Mouse (Mus musculus) adrenal gland, postnatal 14 days (tissue): Measurements from ENCODE around the gene Wdr13. TPM values are rescaled to one million over a fixed set of nuclear protein-coding genes. Genes with fewer than 3 reads are reported as not detected.
"Not testable (repeated sequence)": the region's sequence is repeated elsewhere in the genome, so short reads cannot be mapped to it uniquely, and the experiment has no call there.

Experiments
- DNase-seq: peaks from one replicate; pipeline ENCODE4 v3.0.0; 2021; ENCODE audit warnings: mixed read lengths
- total RNA-seq: library from RNA; stranded (reverse); gene quantifications from 2 replicates; pipeline ENCODE4 v1.2.3, GENCODE M21; 2021

The Wdr13 gene
- total RNA-seq, 1 experiment from 2014 or later, result 51.0 TPM

DNA sequence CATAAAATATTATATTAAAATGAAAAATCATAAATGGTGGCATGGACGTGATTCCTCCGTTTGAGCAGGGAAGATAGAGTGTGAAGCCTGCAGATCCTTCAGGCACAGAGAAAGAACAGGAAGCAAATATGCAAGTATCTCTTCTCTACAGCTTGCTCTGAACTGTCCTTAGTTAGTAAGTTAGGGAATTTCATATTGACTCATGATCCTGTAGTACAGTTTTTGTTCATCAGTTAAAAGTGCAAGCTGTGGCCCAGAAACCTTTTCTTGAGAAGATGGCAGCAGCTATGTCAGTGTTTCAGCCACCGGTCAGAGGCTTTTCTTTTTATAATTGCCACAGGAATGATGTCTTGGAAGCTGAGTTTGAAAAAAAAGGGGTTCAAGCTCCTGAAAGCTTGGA lies 27.7 kb downstream of the Wdr13 start:
- no peak for DNase-seq

DNA sequence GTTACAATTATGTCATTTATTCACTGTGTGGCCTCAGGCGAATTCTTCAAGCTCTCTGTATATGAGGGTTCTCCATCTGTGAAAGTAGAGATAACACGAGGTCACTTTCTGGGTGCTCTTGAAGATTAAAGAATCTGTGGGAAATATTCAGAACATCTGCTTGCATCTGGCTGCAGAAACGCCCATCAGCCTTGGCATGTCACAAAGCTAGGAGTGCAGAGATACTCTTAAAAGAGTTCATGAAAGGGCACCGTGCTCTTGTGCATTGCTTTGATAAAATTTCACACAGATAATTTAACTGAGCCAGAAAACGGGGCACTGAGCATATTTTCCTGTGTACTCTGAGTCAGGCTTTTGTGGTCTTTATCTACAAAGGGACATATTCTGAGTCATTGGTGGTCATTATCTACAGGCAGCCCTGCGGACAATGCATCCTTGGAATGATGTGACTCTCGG lies 30.5 kb downstream of the Wdr13 start:
- DNase-seq, result peak; percentile 14

DNA sequence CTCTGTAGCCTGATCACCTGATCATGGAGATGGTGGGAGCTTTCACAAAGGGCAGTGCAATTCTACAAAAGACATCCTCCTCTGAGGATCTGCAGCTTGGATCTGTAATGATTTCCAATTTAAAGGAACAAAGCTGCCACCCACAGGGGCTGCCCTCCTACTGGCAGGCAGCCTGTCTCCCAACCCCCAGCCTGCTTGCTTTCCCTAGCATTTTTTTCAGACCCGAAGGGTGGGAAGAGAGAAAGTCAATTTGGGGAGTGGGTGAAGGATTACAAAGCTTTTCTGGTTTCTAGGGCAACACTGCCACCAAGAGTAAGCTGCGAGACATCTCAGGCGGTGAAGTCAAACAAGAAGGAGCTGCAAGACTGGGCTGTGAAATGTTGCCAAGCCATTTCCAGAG lies 31.7 kb downstream of the Wdr13 start:
- DNase-seq, result peak; percentile 24

DNA sequence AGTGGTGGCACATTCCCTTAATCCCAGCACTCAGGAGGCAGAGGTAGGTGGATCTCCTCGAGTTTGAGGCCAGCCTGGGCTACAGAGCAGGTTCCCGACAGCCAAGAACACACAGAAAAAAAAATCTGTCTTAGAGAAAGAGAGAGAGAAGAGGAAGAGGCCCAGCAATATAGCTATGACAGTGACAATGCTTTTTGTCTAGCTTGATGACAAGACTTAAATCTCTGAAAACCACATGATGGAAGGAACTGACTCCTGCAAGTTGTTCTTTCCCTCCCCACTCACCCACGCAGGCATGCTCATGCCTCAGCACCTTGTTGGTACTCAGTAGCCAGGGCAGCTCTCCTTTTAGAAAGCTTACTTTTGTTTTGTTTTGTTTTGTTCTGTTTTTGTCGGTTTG lies 33.3 kb downstream of the Wdr13 start:
- DNase-seq, result no peak

DNA sequence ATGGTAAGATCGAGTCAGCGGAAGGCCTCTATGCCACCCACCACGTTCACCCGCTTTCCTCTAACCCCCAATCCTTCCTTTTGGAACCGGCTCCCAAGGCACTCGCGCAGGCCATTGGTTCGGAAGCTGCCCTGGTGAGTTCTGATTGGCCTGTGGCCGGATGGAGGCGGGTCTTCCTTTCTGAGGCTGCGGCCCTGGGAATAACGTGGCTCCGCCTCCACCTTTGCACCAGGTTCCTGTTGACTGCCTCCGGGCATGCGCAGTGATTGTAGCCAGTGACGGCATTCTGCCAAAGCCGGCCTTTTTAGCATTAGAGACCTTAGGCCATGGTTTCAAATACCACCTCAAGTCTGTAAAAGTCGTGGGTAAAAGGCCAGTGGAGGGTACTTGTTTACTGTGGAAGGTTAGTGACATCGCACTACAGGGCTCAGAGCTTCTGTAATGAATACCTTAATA lies 35.9 kb downstream of the Wdr13 start:
- DNase-seq, result peak; percentile 95

DNA sequence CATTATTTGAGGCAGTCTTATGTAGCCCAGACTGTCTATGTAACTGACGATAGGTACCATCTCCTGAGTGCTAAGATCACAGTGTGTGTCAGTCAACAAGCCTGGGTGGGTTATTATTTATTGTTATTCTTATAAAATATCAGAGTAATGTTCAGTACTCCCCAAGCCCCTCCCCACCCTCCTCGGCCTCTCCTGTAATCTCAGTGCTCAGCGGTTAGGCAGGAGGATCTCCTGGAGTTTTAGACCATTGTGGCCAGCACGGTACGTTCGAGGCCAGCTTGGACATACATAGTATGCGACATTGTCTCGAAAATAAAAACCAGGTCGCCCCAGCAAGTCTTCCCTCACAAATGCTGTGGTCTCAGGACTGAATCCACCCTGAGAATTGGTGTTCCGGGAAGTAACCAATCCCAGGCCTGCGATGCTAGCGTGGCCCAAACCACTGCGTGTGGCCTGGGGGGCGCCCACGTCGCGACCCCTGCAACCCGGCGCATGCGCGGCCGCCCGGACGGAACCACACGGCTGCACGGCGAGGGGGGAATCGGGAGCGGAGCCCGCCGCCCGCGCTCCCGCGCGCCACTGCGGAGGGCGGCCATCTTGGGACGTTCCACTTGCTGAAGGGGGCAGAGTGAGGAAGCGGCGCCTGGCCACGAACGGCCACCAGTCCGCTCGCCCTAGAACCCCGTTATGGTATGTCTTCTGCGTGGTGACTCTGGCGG lies 36.5 kb downstream of the Wdr13 start:
- DNase-seq, result peak; percentile 92

DNA sequence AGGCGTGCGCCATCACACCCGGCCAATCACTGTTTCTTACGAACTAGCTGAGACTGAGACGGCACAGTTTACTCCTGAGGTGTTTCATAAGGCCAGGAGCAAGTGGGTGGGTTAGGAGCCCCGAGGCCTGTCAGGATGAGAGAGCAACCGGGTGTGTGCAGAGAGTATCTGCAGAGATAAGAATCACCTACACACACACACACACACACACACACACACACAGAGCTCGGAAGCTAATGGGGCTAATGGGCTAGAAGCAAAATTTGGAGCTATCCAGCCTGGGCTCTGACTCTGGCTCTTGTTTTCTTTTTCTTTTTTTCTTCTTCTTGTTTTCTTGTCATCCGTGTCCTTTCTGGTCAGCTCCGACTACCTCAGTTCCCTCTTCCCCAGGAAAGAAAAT lies 37.1 kb downstream of the Wdr13 start:
- no peak for DNase-seq

DNA sequence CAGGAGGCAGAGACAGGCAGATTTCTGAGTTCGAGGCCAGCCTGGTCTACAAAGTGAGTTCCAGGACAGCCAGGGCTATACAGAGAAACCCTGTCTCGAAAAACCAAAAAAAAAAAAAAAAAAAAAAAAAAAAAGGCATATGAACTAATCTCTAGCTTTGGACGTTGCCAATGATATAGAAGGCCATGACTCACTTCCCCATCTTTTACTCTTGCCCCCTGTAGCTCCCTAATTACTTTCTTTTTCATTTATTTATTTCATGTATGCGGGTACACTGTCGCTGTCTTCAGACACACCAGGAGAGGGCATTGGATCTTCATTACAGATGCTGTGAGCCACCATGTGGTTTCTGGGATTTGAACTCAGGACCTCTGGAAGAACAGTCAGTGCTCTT lies 41.7 kb downstream of the Wdr13 start:
- not testable (repeated sequence) for DNase-seq

DNA sequence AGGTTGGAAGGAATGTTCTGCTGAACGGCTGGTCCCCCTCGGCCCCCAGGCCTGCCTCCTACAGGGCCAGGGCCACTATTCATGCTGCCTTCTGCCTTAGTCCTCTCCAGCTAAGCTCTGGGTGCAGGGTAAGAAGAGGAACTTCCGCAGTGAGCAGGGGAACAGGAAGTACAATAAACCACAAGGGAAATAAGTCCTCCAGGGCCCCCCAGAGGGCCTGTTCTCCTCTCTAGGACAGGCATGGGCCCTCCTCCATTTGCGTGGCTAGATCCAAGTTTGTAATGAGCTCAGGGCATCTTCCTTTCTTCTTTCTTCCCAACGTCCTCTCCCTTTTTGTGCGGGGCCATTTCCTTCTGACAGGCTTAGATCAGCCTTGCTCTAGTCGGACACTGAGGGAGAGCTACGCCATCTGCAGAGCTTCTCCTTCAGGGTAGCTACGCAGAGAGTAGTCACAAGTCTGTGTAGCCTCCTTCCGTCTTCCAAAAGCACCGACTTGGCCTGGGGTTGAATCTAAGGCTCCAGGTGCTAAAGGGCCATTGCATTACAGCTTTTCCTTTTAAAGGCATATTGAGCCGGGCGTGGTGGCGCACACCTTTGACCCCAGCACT lies 42.2 kb downstream of the Wdr13 start, which contains the start of gene Was:
Was (minus strand) TSS at position 153 of the 608 bp plus-strand sequence.
- DNase-seq, result peak; percentile 8

DNA sequence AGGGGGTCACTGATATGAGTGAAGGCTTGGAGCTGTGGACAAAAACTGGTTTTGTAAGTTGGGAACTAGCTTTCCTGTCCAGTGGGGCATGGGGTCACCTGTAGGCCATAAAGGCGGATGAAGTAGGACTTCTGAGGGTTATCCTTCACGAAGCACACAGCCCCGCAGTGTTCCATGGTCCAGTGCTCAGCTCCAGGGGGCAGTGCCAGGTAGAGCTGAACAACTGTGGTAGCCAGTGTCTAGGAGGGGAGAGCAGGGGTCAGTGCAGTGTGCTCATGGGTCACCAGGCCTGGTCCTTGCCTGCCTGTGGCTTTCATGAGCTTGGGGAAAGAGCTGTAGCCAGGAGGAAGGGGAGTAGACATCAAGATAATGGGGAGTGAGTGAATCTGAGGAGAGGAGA lies 42.9 kb downstream of the Wdr13 start:
- no peak for DNase-seq

DNA sequence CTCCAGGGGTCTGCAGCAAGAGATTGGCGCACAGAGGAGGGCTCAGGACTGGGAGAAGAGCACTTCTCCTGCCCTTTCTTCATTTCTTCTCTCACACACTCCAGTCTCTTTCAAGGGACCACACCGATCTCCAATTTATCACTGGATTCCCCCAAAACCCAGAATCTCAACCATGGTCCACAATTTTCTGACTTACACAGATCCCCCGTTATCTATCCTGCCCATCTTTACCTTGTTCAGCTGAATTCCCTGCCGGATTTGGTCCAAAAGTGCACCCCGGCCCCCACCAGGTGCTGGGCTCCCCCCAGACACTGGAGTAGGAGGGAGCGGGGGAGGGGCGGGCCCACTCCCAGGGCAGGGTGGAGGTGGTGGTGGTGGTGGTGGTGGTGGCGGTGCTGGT lies 47.1 kb downstream of the Wdr13 start:
- no peak for DNase-seq

DNA sequence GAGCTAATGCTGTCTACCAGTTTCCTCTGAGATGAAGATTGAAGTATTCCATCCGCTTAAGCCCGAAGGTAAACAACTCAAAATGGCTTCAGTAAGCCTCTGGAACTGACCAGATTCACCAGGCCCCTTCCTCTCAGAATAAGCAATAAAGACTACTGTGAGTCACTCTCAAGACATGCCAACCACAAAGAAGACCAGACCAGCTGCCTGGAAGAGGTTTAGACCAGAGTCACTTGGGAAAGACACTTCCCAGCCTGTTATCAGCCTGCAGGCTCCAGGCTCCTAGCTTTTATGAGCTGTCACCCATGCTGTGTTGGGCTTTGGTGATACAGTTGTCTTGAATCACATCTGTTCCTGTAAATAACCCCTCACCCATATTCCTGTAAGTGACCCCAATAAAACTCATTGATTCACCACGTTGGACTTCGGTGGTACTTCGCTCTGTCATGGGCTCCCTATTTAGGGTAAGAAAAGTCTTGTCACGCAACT lies 47.9 kb downstream of the Wdr13 start:
- DNase-seq, result no peak

DNA sequence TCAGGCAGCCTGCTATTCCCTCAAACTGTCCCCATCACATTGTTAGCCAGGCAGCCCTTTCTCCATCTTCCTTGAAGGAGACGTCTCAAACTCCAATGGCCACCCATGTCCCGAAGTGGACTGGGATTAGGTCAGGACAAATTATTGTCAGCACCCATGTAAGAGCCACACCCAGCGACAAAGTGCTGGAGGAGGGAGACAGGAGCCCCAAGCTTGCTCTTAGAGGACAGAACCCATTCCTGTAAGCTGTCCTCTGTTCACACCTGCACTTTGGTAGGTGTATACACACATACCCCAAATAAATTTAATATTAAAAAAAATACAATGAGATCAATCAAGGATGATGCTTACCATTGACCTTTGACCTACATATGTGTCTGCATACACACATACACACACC lies 57.6 kb downstream of the Wdr13 start:
- no peak for DNase-seq

DNA sequence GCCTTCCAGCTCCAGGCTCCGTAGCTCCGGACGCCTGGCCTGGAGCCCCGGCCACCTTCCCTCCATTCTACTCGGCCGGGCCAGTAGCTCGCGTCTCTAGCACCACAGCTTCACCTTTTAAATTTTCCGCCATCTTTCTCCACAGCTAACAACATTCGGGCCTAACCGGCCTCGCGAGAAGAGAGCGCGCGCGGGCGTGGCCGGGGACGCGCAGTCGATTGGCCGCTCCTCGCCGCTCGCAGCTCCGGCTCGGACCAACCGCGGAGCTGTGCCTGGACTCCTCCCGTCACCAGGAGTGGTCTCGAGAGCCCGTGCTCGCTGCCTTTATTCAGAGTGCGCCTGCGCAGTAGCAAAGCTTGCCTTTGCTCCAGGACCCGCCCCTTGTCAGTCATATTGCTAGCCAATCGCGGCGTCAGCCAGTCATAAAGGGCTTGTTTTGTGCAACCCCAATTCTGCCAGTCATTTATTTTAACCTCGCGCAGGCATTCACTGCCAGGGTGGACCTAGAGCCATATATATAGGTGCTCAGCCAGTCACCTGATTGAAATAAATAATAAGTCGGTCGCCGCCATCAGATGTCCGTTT lies 58.2 kb downstream of the Wdr13 start, which contains the start of gene Suv39h1:
Suv39h1 (minus strand) TSS at position 331 of the 585 bp plus-strand sequence.
- peak; percentile 95 for DNase-seq

DNA sequence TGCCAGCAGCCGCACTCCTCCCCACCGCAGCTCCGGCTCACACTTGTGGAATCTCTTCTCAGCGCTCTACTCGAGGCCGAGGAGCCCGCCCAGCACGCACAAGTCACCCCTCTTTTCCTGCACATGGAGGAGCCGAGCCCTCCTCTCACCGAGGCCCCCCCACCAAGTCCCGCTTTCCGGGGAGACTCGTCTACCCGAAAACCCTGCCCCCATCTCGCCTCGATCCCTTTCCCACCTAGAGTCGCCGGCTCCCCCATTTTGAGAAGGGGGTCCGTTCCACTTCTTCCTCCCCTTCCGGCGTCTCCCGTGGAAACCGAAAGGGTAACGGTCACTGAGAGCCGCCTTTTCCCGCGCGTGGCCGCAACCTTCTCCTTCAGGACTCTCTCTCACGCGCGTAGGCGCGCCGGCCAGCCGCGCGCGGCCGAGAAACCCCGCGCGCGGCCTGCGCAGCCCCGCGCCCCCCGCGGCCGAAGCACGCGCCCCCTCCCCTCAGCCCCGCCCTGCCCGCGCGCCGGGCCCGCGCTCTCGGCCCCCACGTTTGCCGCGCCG lies 58.7 kb downstream of the Wdr13 start:
- DNase-seq, result peak; percentile 60

Other genes with a start within 250 kb of the Wdr13 start
- 33.4 and 38.0 TPM in 2 replicates for gene Slc35a2, start 248.9 kb downstream of the Wdr13 start, total RNA-seq
- 94.6 and 98.0 TPM in 2 replicates for gene Pqbp1, start 233.6 kb downstream of the Wdr13 start, total RNA-seq
- 83.5 and 99.8 TPM in 2 replicates for gene Timm17b, start 233.5 kb downstream of the Wdr13 start, total RNA-seq
- not detected in 2 replicates for gene Gm10491, start 225.1 kb downstream of the Wdr13 start, total RNA-seq
- gene Gm10490, start 223.3 kb downstream of the Wdr13 start, total RNA-seq, result not detected in 2 replicates
- 40.3 and 50.2 TPM in 2 replicates for gene Pcsk1n, start 213.1 kb downstream of the Wdr13 start, total RNA-seq
- gene Eras, start 204.3 kb downstream of the Wdr13 start, total RNA-seq, result not detected in 2 replicates
- gene Hdac6, start 185.0 kb downstream of the Wdr13 start, total RNA-seq, result 18.1 and 18.2 TPM in 2 replicates
- 0.38 and 2.5 TPM in 2 replicates for gene Gata1, start 154.8 kb downstream of the Wdr13 start, total RNA-seq
- gene Glod5, start 114.4 kb downstream of the Wdr13 start, total RNA-seq, result not detected in 2 replicates
- gene Suv39h1, start 58.1 kb downstream of the Wdr13 start, total RNA-seq, result 16.7 and 17.5 TPM in 2 replicates
- gene Was, start 42.4 kb downstream of the Wdr13 start, total RNA-seq, result 1.9 and 6.8 TPM in 2 replicates
- gene Rbm3, start 13.0 kb upstream of the Wdr13 start, total RNA-seq, result 192 and 276 TPM in 2 replicates
- gene Tbc1d25, start 43.3 kb upstream of the Wdr13 start, total RNA-seq, result 8.0 and 11.0 TPM in 2 replicates
- gene Ebp, start 60.6 kb upstream of the Wdr13 start, total RNA-seq, result 46.2 and 62.0 TPM in 2 replicates
- gene Porcn, start 73.6 kb upstream of the Wdr13 start, total RNA-seq, result 6.4 and 7.3 TPM in 2 replicates
- 24.7 and 25.3 TPM in 2 replicates for gene Ftsj1, start 119.5 kb upstream of the Wdr13 start, total RNA-seq
- 2.5 TPM in 1 of 2 replicates, not detected in the other for gene Slc38a5, start 138.2 kb upstream of the Wdr13 start, total RNA-seq
- not detected in 2 replicates for gene Ssxb10, start 194.5 kb upstream of the Wdr13 start, total RNA-seq
- not detected in 2 replicates for gene Ssxb9, start 234.1 kb upstream of the Wdr13 start, total RNA-seq